Mouse (Mus musculus) limb, embryonic 10.5 days (tissue): ENCODE results near the gene Rab39b. TPM values are rescaled to one million over a fixed set of nuclear protein-coding genes. Genes with fewer than 3 reads are reported as not detected.

Experiments
- DNase-seq: peaks from one replicate; pipeline ENCODE4 v3.0.0-alpha.2; 2017; ENCODE audit warnings: low spot score
- H3K27ac ChIP-seq: fragments of 300-500 bp; sonication (generic); 2 replicates; pipeline ENCODE4 v1.5.1; 2016; ENCODE audit warnings: mild to moderate bottlenecking
- H3K27me3 ChIP-seq: fragments of 300-500 bp; sonication (generic); 2 replicates; pipeline ENCODE4 v1.6.1; 2016; ENCODE audit warnings: low read depth, mild to moderate bottlenecking; ENCODE audit not compliant: poor library complexity, severe bottlenecking
- H3K36me3 ChIP-seq: fragments of 300-500 bp; sonication (generic); 2 replicates; pipeline ENCODE4 v1.6.1; 2016; ENCODE audit warnings: mild to moderate bottlenecking, moderate library complexity
- H3K4me1 ChIP-seq: fragments of 300-500 bp; sonication (generic); 2 replicates; pipeline ENCODE4 v1.6.1; 2016
- H3K4me3 ChIP-seq: fragments of 300-500 bp; sonication (generic); 2 replicates; pipeline ENCODE4 v1.5.1; 2016; ENCODE audit warnings: mild to moderate bottlenecking, moderate library complexity
- H3K9me3 ChIP-seq: fragments of 300-500 bp; sonication (generic); replicated peaks from 2 replicates; pipeline ENCODE4 v1.6.1; 2016; ENCODE audit warnings: mild to moderate bottlenecking
- WGBS: fragments of 180-500 bp; shearing (Covaris S2); methylation state at CpG from one replicate; pipeline ENCODE4 v1.1.7; 2016; 5-methylcytosine and 5-hydroxymethylcytosine counted together
- polyA plus RNA-seq: library from polyadenylated mRNA; unstranded; fragments of >200 nt; fragmentation: Nextera tagmentation; extraction: Ambion mirVana; gene quantifications from 2 replicates; pipeline ENCODE4 v1.2.1, GENCODE M21; 2016

The Rab39b gene
- polyA plus RNA-seq: 4.7 and 5.2 TPM in 2 replicates

GRCm38 (mm10) chrX:75577582-75578324 is at the start of gene Rab39b:
Rab39b (minus strand) TSS chrX:75578231.
- Histone ChIP-seq H3K4me3 (peak within 1 kb of the TSS; percentile 64), H3K27me3 (no peaks in the 10 kb centered on the region), H3K36me3 (no peaks in the 10 kb centered on the region; the same call in 1 of the 2 replicates), H3K4me1 (no peaks in the 10 kb centered on the region), H3K27ac (peak within 1 kb of the TSS; percentile 80), H3K9me3 (no peaks in the 10 kb centered on the region)
- 7% methylated on average over 40 of the region's 41 CpGs for WGBS
- peak; percentile 65 for DNase-seq

GRCm38 (mm10) chrX:75578539-75578938 is 508 bp upstream of the Rab39b start:
- H3K9me3 ChIP-seq: no peaks in the 10 kb centered on the region
- H3K27me3 ChIP-seq: no peaks in the 10 kb centered on the region
- no peak for DNase-seq
- H3K36me3 ChIP-seq: no peaks in the 10 kb centered on the region; the same call in 1 of the 2 replicates
- H3K4me1 ChIP-seq: no peaks in the 10 kb centered on the region
- 97% methylated on average over 2 of the region's 2 CpGs for WGBS
- no peak overlapping the region for H3K4me3 ChIP-seq
- H3K27ac ChIP-seq: no peak overlapping the region

Other genes with a start within 250 kb of the Rab39b start
- gene Fundc2, start 195.8 kb downstream of the Rab39b start, polyA plus RNA-seq: 27.6 and 32.5 TPM in 2 replicates
- 0.87 and 1.2 TPM in 2 replicates for gene F8, start 195.6 kb downstream of the Rab39b start, polyA plus RNA-seq
- 12.5 and 13.5 TPM in 2 replicates for gene Cmc4, start 161.6 kb downstream of the Rab39b start, polyA plus RNA-seq
- gene Mtcp1, start 161.6 kb downstream of the Rab39b start, polyA plus RNA-seq: 7.8 and 9.4 TPM in 2 replicates
- gene Brcc3, start 161.6 kb downstream of the Rab39b start, polyA plus RNA-seq: 79.1 and 85.6 TPM in 2 replicates
- 163 and 172 TPM in 2 replicates for gene Vbp1, start 63.9 kb downstream of the Rab39b start, polyA plus RNA-seq